Mouse (Mus musculus) right cerebral cortex, adult 18-20 months (tissue): ENCODE data around the gene Hip1.
"Not testable (repeated sequence)": the region's sequence is repeated elsewhere in the genome, so short reads cannot be mapped to it uniquely, and the experiment has no call there.

Experiments used
- DNase-seq: peaks from one replicate; pipeline ENCODE4 v3.0.0; 2022; ENCODE audit warnings: mixed read lengths

Hip1 gene

DNA sequence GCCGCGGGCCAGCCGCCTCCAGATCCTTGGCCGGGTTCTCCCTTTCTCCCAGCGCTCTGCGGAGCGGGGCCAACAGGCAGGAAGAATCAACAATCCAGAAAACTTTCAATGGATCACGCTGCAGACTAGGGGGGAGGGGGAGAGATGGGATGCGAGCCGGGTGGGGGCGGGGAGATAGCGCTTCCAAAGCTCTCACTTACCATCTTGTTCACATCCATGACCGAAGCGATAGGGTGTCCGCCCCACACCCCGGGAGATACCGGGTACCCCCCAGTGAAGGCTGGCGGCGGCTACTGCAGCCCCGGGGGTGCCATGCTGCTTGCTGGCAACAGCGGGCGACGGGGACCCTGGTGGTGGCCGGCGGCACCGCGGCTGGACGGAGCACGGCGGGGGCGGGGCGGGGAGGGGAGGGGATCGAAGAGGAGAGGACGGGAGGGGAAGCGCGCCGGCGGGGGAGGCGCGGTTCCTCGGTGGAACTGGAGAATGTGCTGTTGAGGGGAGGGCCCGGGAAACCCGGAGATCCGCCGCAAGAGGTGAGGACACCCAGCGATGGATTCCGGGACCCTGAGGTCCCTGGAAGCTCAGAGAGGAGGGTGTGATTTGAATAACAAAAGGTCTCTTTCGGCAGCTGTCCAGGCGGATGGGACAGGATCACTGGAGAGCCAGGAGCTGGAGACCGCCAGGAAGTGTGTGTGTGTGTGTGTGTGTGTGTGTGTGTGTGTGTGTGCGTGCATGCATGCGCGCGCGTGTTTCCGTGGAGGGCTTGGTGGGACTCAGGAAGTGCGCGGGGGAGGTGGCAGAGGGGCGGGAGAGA lies 55.8 kb downstream of the Hip1 start:
- DNase-seq: peak; percentile 76

DNA sequence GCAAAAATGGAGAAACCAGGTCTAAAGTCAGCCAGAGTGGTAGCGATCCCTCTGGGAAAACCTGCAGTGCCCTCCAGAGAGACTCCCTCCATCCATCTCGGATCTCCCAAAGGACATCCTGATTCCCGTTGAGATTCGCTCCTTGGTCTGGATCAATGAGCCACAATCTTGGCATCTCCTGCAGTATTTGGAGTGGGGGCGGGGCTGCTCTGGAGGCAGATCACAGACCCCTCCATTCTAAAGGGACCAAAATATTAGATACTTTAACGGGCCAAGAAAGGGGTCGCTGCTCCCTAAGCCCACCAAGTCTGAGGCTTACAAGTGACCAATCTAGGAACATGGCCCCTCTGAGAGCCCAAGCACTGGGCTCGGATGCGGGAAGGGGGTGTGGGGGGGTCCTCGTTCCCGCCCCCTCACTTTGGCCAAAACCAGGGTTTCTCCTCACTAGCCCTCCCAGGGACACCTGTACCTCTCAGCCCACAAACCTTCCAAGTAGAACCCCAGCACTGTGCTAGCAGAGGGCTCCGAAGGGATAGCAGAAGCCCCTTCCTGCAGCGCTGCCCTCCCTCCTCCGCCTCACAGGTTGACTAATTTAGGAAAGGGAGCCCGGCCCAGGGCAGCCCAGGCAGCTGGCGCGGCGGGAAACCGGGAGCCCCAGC lies 56.6 kb downstream of the Hip1 start:
- DNase-seq: no peak

DNA sequence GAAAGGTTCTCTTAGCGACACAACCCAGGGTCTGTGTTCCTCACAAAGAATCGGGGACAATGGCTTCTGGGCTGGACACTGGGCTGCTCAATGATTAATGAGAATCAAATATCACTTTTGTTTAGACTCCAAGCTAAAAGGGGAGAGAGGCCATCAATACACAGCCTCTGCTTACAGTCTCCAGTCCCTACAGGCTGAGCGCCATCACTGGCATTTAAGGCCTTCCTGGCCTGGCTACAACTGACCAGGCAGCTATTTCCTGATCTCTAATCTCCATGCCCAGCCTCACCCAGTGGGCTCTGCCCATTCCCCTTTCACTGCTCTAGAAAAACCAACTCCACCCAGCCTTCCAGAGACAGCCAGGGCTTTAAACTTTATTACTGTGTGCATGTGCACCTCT lies 59.6 kb downstream of the Hip1 start:
- no peak for DNase-seq

DNA sequence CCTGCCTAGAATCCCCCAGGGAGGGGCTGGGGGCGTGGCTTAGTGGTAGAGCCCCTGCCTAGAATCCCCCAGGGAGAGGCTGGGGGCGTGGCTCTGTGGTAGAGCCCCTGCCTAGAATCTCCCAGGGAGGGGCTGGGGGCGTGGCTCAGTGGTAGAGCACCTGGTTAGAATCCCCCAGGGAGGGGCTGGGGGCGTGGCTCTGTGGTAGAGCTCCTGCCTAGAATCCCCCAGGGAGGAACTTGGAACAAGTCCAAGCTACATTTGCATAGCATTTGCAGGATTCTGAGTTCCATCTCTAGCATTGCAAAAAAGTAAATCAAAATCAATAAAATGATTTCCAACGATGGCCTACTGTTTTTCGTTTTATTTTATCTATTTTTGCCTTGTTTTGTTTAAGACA lies 61.1 kb downstream of the Hip1 start:
- DNase-seq: not testable (repeated sequence)

DNA sequence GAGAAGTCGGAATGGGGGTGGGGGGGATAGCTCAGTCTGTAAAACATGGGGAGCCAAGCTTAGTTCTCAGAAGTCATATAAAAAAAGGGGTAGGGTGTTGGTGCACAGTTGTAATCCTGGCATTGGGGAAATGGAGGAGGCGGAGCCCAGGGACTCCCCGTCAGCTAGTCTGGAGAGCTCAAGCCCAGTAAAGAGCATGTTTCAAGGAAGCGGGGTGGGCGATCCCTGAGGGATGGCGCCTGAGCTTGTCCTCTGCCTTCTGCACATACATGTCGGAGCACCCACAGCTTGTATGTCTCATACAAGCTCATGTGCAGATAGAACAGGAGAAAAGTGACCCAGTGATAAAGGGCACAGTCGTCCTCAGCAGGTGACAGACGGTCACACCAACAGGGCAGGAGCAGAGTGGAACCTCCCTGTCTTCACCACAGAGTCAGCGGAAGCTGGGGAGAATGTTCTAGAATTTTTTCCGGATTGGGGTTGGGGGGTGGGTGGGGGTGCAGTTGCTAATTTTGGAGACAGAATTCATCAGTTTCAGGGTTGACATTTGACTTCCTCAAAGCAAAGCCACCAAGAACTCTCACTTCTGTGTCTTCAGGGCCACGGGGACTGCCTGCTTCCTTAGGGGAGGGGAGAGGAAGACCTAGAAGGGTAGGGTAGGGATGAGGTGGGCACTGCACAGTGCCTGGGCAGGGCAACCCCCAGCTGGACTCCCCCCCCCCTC lies 65.9 kb downstream of the Hip1 start:
- DNase-seq: no peak

DNA sequence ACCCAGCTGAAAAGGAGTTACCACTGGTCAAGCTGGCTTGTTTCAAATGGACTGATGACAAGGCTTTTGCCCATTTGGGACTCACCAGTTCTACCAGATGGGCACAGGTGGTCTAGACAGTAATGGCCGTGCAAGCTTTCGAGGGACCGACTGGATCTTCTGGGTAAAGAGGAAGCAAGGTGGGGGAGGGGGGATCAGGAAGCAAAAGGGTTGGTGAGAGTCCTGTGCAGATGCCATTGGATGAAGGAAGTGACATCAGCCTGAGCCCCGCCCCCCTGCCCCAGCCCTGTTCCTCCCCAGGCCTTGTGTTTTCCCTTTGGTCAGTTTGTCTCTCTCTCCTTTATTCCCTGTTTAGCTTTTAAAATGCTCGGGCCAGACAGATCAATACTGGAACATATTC lies 68.7 kb downstream of the Hip1 start:
- DNase-seq: no peak

DNA sequence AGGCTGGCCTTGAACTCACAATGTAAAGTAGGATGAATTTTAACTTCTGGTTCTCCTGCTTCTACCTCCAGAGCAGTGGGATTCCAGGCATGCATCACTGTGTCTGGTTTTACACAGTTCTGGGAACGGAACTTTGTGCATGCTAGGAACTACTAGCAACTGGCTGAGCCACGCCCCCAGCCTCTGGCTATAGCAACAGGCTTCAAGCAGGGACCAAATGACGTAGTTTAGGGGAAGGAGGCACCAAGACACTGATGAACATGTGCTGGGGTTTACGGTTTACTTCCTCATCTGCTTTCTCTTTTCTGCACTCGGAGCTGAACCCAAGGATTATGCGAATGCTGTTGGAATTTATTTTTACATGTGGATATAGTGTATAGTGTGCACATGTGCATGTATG lies 72.5 kb downstream of the Hip1 start:
- no peak for DNase-seq

DNA sequence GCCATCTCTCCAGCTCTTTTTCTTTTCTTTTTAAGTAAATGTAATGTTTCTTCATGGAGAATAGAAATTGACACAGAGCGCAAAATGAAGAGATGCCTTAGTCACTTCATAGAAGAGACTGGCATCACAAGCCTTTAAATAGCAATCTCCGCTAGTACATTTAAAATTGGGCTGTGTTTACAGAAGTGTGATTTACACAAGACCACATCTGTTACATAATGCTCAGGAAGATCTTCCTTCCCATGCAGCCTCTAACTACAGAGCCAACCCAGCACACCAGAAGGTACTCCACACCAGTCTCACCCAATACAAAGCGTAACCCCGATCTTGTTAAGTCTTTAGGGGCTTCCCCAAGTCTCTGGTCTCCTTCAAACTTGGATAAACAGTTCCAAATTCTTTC lies 73.2 kb downstream of the Hip1 start:
- no peak for DNase-seq

DNA sequence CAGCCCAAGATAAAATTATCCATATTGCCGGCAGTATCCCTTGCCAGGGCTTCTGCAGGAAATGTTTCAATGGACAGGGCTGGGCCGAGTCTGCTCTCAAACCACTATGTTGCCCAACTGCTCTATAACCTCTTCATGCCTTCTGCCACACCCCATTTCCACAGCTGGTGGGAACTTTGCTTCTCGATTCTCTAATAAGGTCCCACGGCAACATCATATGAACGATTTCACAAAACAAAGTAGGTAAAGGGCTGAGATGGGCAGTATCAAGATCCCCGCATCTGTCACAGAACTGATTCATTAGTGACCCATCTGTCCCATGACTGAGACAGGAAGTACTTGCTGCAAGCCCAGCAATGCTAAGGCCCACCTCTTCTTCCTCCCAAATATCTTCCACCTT lies 76.6 kb downstream of the Hip1 start:
- DNase-seq: no peak

DNA sequence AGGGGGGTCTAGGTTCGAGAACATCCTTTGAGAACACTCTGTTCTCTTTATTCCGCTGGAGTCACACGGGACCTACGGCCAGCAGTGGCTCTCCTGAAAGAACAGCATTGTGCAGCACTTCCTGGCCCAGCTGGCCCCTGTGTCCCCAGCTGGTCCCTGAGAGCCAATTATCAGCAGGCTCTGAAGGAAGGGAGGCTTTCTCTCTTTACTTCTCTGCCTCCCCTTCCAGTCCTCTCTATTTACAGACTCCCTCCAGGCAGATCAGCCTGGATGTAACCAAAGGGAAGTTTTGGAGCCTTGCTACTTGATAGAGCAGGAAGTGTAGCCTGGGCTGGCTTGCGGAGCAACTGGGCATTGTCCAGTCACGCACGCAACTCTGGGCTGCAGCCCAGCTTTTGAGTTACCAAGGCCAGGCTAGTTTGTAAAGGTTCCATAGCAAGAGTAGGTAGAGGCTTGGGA lies 79.1 kb downstream of the Hip1 start:
- peak; percentile 53 for DNase-seq

DNA sequence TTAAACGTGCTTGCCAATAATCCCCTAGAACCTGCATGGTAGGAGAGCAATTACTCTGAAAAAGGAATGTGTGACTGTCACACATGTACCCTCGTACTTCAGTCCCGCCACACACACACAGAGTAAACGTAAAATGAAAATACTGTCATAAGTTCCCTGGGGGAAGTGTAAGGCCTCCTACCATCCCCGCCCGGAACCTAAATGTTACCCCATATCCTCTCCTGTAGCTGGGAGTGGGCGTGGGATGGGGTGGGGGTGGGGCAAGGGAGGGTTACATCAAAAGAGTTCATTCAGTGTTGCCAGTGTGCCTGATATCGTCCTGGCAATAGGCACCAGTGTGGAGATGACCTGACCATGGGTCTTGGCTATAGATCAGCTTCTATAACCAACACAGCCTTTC lies 81.5 kb downstream of the Hip1 start:
- DNase-seq: no peak

DNA sequence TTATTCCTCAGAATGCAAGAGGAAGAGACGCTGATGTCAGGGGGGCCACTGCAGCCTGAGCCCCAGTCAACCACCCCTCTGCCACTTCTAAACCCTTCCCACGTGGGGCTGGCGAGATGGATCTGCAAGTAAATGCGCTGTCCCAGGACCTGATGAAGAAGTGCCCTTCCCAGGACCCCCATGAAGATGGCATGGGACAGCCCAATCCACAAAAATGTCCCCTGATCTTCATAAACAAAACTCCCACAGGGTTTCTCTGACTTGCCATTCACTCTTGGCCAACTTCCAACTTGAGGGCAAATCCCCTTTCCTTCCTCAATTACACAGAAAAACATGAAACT lies 84.1 kb downstream of the Hip1 start:
- DNase-seq: no peak

DNA sequence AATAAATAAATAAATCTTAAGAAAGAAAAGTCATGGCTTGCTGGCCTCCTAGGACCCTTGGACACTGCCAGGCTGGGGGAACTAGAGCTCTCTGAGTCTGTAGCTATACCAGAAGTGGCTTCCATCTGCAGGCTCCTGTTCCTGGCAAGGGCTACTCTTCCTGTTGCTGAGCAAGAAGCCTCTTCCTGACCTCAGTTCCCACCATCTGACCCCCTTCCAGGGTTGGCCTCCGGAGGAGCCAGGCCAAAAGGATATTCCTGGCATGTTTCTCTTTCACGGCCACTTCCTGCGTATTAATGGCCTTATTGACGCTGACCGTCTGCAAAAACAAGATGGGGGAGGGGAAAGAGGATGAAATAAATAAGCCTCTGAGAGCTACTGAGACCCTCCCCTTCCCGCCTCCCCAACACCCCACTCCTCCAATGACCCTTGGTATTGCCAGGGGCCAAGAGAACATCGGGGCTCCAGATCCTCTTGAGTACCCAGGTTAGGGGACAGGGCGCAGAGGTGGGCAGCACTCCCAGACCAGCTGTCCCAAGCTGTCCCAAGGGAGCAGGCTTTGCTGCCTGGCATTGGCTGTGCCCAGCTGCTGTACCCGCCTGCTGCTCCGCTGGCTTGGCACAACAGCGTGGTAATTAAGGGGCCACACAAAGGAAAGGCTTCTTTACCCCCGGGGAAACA lies 84.6 kb downstream of the Hip1 start:
- peak; percentile 70 for DNase-seq

DNA sequence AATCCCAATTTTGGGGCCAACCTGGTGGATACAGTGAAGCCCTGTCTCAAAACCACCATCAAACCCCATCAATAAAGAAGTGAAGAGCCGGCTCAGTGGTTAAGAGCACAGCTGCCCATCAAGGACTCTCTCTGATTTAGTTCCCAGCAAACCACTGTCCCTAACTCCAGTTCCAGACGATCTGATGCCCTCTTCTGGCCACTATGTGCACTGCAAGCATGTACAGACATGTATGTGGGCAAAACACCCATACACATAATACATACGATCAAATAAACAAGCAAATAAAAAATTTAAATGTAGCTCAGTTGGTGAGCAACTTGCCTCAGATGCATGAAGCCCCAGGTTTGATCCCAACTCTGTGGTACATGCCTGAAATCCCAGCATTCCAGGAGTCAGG lies 85.4 kb downstream of the Hip1 start:
- DNase-seq: no peak

DNA sequence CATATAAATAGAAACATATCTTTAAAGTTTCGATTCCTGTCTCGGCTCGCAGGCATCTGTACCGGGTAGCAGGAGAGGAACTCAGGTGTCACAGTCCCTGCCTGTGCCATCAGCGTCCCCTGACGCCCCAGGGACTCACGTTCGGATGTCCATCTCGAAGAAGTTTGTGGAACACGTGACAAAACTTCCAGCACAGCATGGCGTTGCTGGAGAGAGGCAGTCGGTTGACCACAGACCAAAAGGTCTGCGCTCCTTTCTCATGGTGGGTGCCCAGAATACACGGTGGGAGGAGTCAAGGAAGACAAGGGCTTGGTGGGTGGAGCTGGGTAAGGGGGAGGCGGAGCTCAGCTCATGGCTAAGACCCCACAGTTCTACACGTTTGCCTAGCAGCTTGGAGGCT lies 87.0 kb downstream of the Hip1 start:
- no peak for DNase-seq

DNA sequence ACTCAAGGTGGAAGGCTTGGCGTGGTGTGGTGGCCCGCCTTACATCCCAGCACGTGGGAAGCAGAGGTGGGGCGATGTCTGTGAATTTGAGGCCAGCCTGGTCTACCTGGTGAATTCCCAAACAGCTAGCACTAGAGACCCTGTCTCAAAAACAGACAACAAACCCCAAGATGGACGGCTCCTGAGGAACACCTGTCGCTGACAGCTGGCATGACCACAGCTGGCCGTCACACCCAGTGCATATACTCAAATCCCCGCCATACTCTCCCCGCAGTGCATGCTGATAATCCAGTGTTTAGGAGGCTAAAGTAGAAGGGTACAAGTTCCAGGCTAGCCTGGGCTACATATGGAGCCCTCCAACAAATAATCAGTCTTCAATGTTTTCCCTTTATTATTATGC lies 88.4 kb downstream of the Hip1 start:
- no peak for DNase-seq

DNA sequence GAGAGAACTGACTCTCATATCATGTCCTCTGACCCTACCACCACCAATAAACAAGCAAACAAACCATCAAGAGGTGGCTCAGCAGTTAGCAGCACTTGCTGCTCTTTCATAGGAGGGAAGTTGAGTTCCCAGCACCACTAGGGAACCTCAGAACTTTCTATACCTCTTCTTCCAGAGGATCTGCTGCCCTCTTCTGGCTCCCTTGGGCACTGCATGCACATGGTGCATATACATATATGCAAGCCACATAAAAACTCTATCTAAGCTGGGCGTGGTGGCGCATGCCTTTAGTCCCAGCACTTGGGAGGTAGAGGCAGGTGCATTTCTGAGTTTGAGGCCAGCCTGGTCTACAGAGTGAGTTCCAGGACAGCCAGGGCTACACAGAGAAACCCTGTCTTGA lies 90.7 kb downstream of the Hip1 start:
- no peak for DNase-seq

DNA sequence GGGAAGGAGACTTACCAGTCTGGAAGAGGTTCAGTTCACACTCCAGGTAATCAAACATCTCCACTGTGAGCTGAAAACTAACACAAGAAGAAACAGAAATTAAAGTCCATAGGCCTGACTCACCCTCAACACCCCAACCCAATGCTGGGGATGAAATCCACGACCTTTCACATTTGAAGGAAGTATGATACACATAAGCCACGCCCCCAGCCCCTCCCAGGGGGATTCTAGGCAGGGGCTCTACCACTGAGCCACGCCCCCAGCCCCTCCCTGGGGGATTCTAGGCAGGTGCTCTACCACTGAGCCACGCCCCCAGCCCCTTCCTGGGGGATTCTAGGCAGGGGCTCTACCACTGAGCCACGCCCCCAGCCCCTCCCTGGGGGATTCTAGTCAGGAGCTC lies 93.4 kb downstream of the Hip1 start:
- DNase-seq: not testable (repeated sequence)

DNA sequence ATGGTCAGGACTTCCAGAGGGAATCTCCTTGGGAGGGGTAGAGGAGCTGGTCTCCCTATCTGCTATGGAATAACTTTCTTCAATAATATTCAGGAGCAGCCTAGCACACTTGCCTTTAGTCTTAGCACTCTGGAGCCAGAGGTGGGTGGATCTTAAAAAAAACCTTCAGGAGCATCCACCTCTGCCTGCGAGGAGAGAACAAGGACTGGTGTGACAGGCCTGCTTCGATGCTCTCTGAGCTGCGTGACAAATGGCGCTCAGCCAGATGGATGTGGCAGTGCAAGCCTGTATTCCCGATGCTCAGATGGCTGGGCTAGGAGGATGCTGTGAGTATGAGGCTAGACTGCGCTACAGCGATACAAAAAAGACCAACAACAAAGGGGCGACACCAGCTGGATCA lies 93.8 kb downstream of the Hip1 start:
- DNase-seq: peak; percentile 55

DNA sequence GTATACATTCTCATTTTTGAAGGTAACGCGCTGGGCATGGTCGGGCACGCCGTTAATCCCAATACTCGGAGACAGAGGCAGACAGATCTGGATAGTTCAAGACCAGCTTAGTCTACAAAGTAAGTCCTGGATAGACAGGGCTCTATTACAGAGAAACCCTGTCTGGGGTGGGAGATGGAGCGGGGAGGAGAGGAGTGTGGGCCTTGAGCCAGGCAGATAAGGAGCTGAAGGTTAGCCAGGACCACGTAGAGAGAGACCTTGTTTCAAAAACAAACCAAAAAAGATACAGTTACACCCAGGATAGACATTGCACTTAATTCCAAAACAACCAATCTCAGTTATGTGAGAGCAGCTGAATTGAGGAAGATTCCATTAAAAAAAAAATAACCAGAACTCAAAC lies 99.2 kb downstream of the Hip1 start:
- no peak for DNase-seq

DNA sequence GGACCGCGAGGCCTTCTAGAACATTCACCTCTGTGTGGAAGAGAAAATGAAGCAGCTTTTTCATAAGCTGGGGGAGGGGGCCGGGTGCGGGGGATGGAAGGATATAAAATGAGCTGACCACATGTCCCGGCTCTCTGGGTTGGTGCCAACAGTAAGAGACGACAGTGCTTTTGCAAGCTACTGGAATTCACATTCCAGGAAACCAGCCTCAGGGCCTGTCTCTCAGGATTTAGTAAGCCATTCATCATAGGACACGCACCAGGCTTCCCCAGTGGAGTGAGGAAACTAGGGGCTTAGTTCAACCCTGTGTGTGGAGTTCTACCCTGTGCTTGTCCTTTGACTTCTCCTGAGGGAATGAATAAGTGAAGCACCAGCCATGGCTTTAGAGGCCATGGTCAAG lies 102.5 kb downstream of the Hip1 start:
- no peak for DNase-seq

DNA sequence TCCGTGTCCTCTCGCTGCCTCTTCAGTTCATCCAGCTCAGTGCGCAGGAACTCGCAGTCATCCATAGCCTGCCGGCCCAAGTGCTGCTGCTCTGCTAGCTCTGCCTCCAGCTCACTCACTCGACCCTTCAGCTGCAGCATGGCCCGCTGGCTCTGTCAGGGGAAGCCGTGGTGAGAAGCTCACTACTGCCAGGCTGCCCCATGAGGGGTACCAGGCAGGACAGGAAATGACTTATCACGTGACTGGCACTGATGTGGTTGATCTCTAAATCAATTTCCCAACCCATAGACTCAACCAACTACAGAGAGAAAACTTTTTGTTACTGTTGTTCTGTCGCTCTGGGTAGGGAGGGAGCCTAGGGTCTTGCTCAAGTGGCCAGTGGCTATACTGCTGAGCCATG lies 109.9 kb downstream of the Hip1 start:
- DNase-seq: no peak

DNA sequence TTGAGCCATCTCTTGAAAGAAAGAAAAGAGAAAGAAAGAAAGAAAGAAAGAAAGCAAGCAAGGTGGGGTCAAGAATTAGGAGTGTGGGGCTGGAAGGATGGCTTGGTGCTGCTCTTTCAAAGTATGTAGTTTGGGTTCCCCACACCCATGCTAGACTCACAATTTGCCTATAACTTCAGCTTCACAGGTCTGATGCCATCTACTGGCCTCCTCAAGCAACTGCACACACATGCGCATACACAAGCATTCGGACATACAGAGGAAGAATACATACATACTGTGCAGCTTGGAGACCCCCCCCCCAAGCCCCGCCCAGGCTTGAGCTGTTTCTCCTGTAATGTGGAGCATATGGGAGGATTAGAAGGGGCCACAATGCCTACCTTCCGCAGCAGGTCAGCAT lies 111.1 kb downstream of the Hip1 start:
- DNase-seq: no peak

DNA sequence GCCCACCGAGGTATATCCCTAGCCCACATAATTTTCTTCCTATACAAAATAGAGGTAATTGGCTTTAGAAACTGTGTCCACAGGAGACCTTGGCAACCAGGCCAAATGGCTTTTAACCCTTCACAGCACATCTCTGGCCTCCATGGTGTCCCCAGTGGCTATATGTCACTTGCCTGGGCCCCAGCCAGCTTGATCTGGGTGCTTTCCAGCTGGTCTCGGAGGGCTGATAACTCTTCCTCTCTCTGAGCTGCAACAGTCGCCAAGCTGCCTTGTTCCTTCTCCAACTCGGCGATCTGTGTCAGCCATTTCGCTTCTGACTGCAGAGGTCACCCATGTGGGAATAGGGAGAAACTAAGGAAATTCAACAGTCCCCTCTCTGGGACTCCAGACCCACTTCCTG lies 113.8 kb downstream of the Hip1 start:
- no peak for DNase-seq
